Mouse (Mus musculus) telencephalon, adult 2 months (tissue): ENCODE data around the gene Arhgef38.

Experiments
- DNase-seq: peaks from one replicate; pipeline ENCODE4 v3.0.0-alpha.2; 2011; ENCODE audit warnings: low read depth, low spot score

Arhgef38 gene

GRCm38 (mm10) chr3:133165130-133165529 lies 69.6 kb downstream of the Arhgef38 start:
- peak; percentile 65 for DNase-seq

- DNase-seq = no peak
Observed at GRCm38 (mm10) chr3:133163913-133164406, 70.8 kb downstream of the Arhgef38 start.

GRCm38 (mm10) chr3:133163174-133163573 lies 71.6 kb downstream of the Arhgef38 start:
- peak; percentile 29 for DNase-seq

- no peak for DNase-seq
Observed at GRCm38 (mm10) chr3:133161407-133161806, 73.3 kb downstream of the Arhgef38 start.

GRCm38 (mm10) chr3:133158260-133158659 lies 76.5 kb downstream of the Arhgef38 start:
- no peak for DNase-seq

GRCm38 (mm10) chr3:133154683-133155082 lies 80.1 kb downstream of the Arhgef38 start:
- DNase-seq = peak; percentile 47

GRCm38 (mm10) chr3:133153629-133154028 lies 81.1 kb downstream of the Arhgef38 start:
- DNase-seq = no peak

GRCm38 (mm10) chr3:133152831-133153230 lies 81.9 kb downstream of the Arhgef38 start:
- DNase-seq = no peak

GRCm38 (mm10) chr3:133151629-133152028 lies 83.1 kb downstream of the Arhgef38 start:
- DNase-seq = no peak

GRCm38 (mm10) chr3:133144511-133145147 lies 90.1 kb downstream of the Arhgef38 start:
- no peak for DNase-seq

GRCm38 (mm10) chr3:133141877-133142276 lies 92.9 kb downstream of the Arhgef38 start:
- DNase-seq = no peak

GRCm38 (mm10) chr3:133132611-133133010 lies 102.1 kb downstream of the Arhgef38 start:
- no peak for DNase-seq

- no peak for DNase-seq
Observed at GRCm38 (mm10) chr3:133131372-133131771, 103.4 kb downstream of the Arhgef38 start.

GRCm38 (mm10) chr3:133113281-133113680 lies 121.5 kb downstream of the Arhgef38 start:
- no peak for DNase-seq

GRCm38 (mm10) chr3:133111741-133112140 lies 123.0 kb downstream of the Arhgef38 start:
- DNase-seq = peak; percentile 27

GRCm38 (mm10) chr3:133109844-133110243 lies 124.9 kb downstream of the Arhgef38 start:
- no peak for DNase-seq

- no peak for DNase-seq
Observed at GRCm38 (mm10) chr3:133108731-133109130, 126.0 kb downstream of the Arhgef38 start.

GRCm38 (mm10) chr3:133104436-133104835 lies 130.3 kb downstream of the Arhgef38 start:
- no peak for DNase-seq

- DNase-seq = no peak
Observed at GRCm38 (mm10) chr3:133103768-133104167, 131.0 kb downstream of the Arhgef38 start.

GRCm38 (mm10) chr3:133098909-133099308 lies 135.8 kb downstream of the Arhgef38 start:
- DNase-seq = no peak

- no peak for DNase-seq
Observed at GRCm38 (mm10) chr3:133098336-133098735, 136.4 kb downstream of the Arhgef38 start.

- no peak for DNase-seq
Observed at GRCm38 (mm10) chr3:133097936-133098335, 136.8 kb downstream of the Arhgef38 start.

- no peak for DNase-seq
Observed at GRCm38 (mm10) chr3:133094305-133094704, 140.4 kb downstream of the Arhgef38 start.

- no peak for DNase-seq
Observed at GRCm38 (mm10) chr3:133092936-133093335, 141.8 kb downstream of the Arhgef38 start.
